Mouse (Mus musculus) limb, embryonic 11.5 days (tissue): ENCODE data around the gene Dad1. TPM values are rescaled to one million over a fixed set of nuclear protein-coding genes. Genes with fewer than 3 reads are reported as not detected.

ENCODE experiments used
- ATAC-seq: fragments of 200-750 bp; cut with Nextera tagmentation; 2 replicates; pipeline ENCODE4 v1.8.0; 2017; ENCODE audit warnings: low read depth; ENCODE audit not compliant: insufficient number of reproducible peaks, low FRiP score, low TSS enrichment
- DNase-seq: peaks from one replicate; pipeline ENCODE4 v3.0.0-alpha.2; 2015; ENCODE audit warnings: low spot score
- H3K27ac ChIP-seq: fragments of 300-500 bp; sonication (generic); replicated peaks from 2 replicates; pipeline ENCODE4 v1.5.1; 2014; ENCODE audit warnings: low read depth, mild to moderate bottlenecking, low read length
- H3K27me3 ChIP-seq: fragments of 300-500 bp; sonication (generic); 2 replicates; pipeline ENCODE4 v1.6.1; 2014; ENCODE audit warnings: mild to moderate bottlenecking, low read length, mixed read lengths; ENCODE audit not compliant: control insufficient read depth, insufficient read depth
- H3K36me3 ChIP-seq: fragments of 300-500 bp; sonication (generic); 2 replicates; pipeline ENCODE4 v1.6.1; 2014; ENCODE audit warnings: mild to moderate bottlenecking, low read length, moderate library complexity, mixed read lengths; ENCODE audit not compliant: control insufficient read depth, insufficient read depth
- H3K4me1 ChIP-seq: fragments of 300-500 bp; sonication (generic); 2 replicates; pipeline ENCODE4 v1.6.1; 2014; ENCODE audit warnings: low read length, mixed read lengths; ENCODE audit not compliant: control insufficient read depth, insufficient read depth
- H3K4me2 ChIP-seq: fragments of 300-500 bp; sonication (generic); 2 replicates; pipeline ENCODE4 v1.6.1; 2014; ENCODE audit warnings: low read depth, mild to moderate bottlenecking, moderate library complexity; ENCODE audit not compliant: severe bottlenecking
- H3K4me3 ChIP-seq: fragments of 300-500 bp; sonication (generic); 2 replicates; pipeline ENCODE4 v1.5.1; 2014; ENCODE audit warnings: low read depth, low read length
- H3K9ac ChIP-seq: fragments of 300-500 bp; sonication (generic); 2 replicates; pipeline ENCODE4 v1.6.1; 2014; ENCODE audit warnings: mild to moderate bottlenecking, low read length
- H3K9me3 ChIP-seq: fragments of 300-500 bp; sonication (generic); 2 replicates; pipeline ENCODE4 v1.6.1; 2016; ENCODE audit warnings: low read length; ENCODE audit not compliant: control insufficient read depth
- WGBS: fragments of 180-500 bp; shearing (Covaris S2); extraction: QIAGEN DNeasy Blood & Tissue Kit; methylation state at CpG from one replicate; pipeline ENCODE4 v1.1.7; 2014; 5-methylcytosine and 5-hydroxymethylcytosine counted together
- polyA plus RNA-seq: library from polyadenylated mRNA; unstranded; fragments of >200 nt; fragmentation: Nextera tagmentation; extraction: Ambion mirVana; gene quantifications from 2 replicates; pipeline ENCODE4 v1.2.1, GENCODE M21; 2014

The Dad1 gene
- polyA plus RNA-seq, 1 experiment from 2014 or later: 250 TPM

GRCm38 (mm10) chr14:54211755-54212154, 42.1 kb downstream of the Dad1 start:
- H3K4me2 ChIP-seq: no peak overlapping the region
- no peaks in the 10 kb centered on the region for H3K36me3 ChIP-seq
- H3K9ac ChIP-seq: no peak overlapping the region
- 88% methylated on average over 5 of the region's 5 CpGs for WGBS
- no peaks in the 10 kb centered on the region for H3K4me1 ChIP-seq
- DNase-seq (no peak), ATAC-seq (no peak)
- no peak overlapping the region for H3K27ac ChIP-seq
- no peaks in the 10 kb centered on the region for H3K9me3 ChIP-seq
- H3K27me3 ChIP-seq: no peaks in the 10 kb centered on the region
- H3K4me3 ChIP-seq: no peak overlapping the region

DNA sequence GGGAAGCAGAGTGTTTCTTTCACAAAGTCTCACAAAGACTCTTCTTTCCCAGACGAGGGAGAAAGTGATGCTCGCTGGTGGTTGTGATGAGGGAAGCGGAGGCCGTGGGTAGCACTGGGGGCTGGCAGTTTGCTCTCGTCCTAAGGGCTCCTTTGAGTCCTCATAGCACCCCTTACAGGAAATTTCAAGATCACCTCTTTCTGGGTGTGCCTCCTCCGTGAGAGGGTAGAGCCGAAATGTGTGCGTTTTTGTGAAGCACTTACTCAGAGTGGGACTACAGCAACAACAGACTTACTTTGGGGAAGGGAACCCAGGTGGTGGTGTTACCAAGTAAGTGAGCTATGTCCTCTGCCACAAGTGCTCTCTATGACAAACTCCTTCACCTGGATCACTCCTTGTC, 42.7 kb downstream of the Dad1 start:
- WGBS: 92% methylated on average over 8 of the region's 8 CpGs
- Histone ChIP-seq H3K36me3 (no peaks in the 10 kb centered on the region), H3K9me3 (no peaks in the 10 kb centered on the region), H3K9ac (no peak overlapping the region), H3K27me3 (no peaks in the 10 kb centered on the region), H3K27ac (no peak overlapping the region), H3K4me1 (no peaks in the 10 kb centered on the region), H3K4me2 (no peak overlapping the region), H3K4me3 (no peak overlapping the region)
- DNase-seq: no peak
- no peak for ATAC-seq

DNA sequence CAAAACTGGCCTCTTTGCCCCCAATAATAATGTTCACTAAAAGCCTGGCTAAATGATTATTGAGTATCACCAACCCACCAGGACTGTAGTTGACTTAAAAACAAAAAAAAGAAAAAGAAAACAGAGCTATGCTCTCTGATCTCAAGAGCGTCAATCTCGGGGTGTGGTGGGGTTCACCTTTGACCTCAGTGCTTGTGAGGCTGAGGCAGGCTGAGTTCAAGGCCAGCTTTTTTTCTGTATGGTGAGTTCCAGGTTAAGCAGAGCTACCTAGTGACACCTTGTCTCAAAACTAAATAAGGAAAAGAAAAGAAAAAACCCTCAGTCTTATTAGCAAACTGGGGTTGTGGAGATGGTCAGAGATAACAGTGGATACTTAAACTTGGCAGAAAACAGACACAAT, 43.5 kb downstream of the Dad1 start:
- no peaks in the 10 kb centered on the region for H3K36me3 ChIP-seq
- H3K27me3 ChIP-seq: no peaks in the 10 kb centered on the region
- no peak overlapping the region for H3K27ac ChIP-seq
- no peak overlapping the region for H3K9ac ChIP-seq
- no peak for DNase-seq
- no peak overlapping the region for H3K4me3 ChIP-seq
- no peaks in the 10 kb centered on the region for H3K4me1 ChIP-seq
- no peaks in the 10 kb centered on the region for H3K9me3 ChIP-seq
- ATAC-seq: no peak
- WGBS: 96% methylated on average over 2 of the region's 2 CpGs
- H3K4me2 ChIP-seq: no peak overlapping the region

GRCm38 (mm10) chr14:54209932-54210331, 44.0 kb downstream of the Dad1 start:
- no peak overlapping the region for H3K4me2 ChIP-seq
- H3K9ac ChIP-seq: no peak overlapping the region
- DNase-seq: no peak
- H3K4me3 ChIP-seq: no peak overlapping the region
- no peaks in the 10 kb centered on the region for H3K4me1 ChIP-seq
- no peak overlapping the region for H3K27ac ChIP-seq
- no peaks in the 10 kb centered on the region for H3K27me3 ChIP-seq
- 80% methylated on average over 5 of the region's 5 CpGs for WGBS
- no peak for ATAC-seq
- H3K36me3 ChIP-seq: no peaks in the 10 kb centered on the region
- no peaks in the 10 kb centered on the region for H3K9me3 ChIP-seq

GRCm38 (mm10) chr14:54208741-54209140, 45.2 kb downstream of the Dad1 start:
- H3K4me1 ChIP-seq: no peaks in the 10 kb centered on the region
- H3K4me3 ChIP-seq: no peak overlapping the region
- H3K9me3 ChIP-seq: no peaks in the 10 kb centered on the region
- ATAC-seq: no peak
- H3K27me3 ChIP-seq: no peaks in the 10 kb centered on the region
- H3K9ac ChIP-seq: no peak overlapping the region
- no peak overlapping the region for H3K27ac ChIP-seq
- DNase-seq: no peak
- WGBS: 75% methylated on average over 6 of the region's 6 CpGs
- H3K4me2 ChIP-seq: no peak overlapping the region
- H3K36me3 ChIP-seq: no peaks in the 10 kb centered on the region

DNA sequence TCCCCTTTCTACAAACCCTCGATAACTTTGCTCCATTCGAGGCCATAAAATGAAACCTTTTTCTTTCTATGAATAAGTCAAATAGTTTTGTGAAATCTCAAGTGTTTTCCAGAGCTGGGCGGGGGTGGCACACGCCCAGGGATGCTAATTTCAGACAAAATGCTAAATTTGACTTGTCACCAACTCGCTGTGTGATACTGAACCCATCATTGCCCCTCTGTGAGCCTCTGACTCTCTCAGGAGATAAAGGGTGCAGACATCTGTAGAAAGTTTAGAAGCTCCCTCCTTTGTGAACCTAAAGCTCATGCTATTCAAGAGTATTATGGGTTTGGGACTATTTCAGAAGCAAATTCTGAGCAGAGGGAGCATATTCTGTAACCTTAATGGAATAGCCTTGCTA, 46.0 kb downstream of the Dad1 start:
- no peaks in the 10 kb centered on the region for H3K9me3 ChIP-seq
- no peak overlapping the region for H3K9ac ChIP-seq
- 89% methylated on average over 5 of the region's 5 CpGs for WGBS
- H3K36me3 ChIP-seq: no peaks in the 10 kb centered on the region
- no peak for DNase-seq
- no peak for ATAC-seq
- H3K4me1 ChIP-seq: no peaks in the 10 kb centered on the region
- no peak overlapping the region for H3K4me3 ChIP-seq
- no peak overlapping the region for H3K4me2 ChIP-seq
- no peaks in the 10 kb centered on the region for H3K27me3 ChIP-seq
- no peak overlapping the region for H3K27ac ChIP-seq

DNA sequence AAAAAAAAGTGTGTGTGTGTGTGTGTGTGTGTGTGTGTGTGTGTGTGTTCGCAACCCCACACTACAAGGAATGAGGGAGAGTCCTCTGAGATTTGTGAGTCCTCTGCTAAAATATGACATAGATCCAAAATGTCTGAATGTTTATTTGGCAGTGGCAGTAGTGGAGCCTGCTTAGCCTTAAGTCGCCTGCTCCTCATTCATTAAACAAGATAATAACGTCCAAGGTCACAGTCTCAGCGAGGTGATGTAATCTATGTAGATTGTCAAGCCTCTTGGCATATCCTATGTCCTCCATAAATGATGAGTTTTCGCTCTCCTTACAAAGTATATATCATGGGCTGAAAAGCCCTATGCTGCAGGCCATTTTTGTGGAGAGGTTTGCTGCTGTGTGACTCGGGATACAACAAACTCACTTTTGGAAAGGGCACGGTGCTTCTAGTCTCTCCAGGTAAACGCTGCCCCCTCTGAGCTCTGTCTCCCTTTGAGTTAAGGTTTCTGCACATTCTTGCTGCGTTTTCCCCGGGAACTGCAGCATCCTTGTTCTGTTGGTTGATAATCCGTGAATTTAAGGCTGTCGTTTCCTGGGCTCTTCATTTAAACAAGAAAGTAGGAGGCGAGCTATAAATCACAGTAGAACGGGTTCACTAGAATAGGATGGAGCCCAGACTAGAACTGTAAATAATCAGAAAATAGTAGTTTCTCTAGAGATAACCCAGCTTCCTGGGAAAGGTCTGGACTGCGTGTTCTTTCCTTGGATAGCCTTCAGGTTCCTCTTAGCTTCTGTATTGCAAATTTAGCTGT, 47.0 kb downstream of the Dad1 start:
- Histone ChIP-seq H3K27me3 (no peaks in the 10 kb centered on the region), H3K9ac (no peak overlapping the region), H3K9me3 (no peaks in the 10 kb centered on the region), H3K27ac (no peak overlapping the region), H3K36me3 (no peaks in the 10 kb centered on the region), H3K4me3 (no peak overlapping the region), H3K4me2 (no peak overlapping the region), H3K4me1 (no peaks in the 10 kb centered on the region)
- WGBS: 50% methylated on average over 15 of the region's 15 CpGs
- no peak for ATAC-seq
- no peak for DNase-seq

DNA sequence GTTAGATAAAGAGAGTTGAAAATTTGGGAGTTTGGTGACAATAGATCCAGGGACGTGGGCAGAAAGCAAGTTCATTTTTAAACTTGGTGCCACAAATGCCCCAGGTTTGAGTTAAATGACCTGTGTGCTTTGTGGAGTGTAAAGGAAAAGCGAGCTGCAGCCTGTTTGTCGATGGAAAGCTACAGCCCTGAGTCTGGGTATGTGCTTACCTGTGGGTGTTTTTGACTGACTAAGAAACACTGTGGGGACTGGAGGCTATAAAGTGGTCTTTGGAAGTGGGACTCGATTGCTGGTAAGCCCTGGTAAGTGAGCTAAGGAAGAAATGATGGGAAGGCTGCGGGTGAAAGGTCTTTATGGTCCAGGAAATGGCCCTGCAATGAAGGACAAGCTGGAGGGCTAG, 47.6 kb downstream of the Dad1 start:
- Histone ChIP-seq H3K27ac (no peak overlapping the region), H3K9ac (no peak overlapping the region), H3K27me3 (no peaks in the 10 kb centered on the region), H3K36me3 (no peaks in the 10 kb centered on the region), H3K9me3 (no peaks in the 10 kb centered on the region), H3K4me1 (no peaks in the 10 kb centered on the region), H3K4me2 (no peak overlapping the region), H3K4me3 (no peak overlapping the region)
- 62% methylated on average over 5 of the region's 5 CpGs for WGBS
- DNase-seq (no peak), ATAC-seq (no peak)

- no peaks in the 10 kb centered on the region for H3K36me3 ChIP-seq
- DNase-seq (no peak), ATAC-seq (no peak)
- no peak overlapping the region for H3K4me2 ChIP-seq
- no peaks in the 10 kb centered on the region for H3K4me1 ChIP-seq
- no peaks in the 10 kb centered on the region for H3K9me3 ChIP-seq
- H3K9ac ChIP-seq: no peak overlapping the region
- no peak overlapping the region for H3K27ac ChIP-seq
- H3K27me3 ChIP-seq: no peaks in the 10 kb centered on the region
- 31% methylated on average over 6 of the region's 6 CpGs for WGBS
- no peak overlapping the region for H3K4me3 ChIP-seq
Observed at GRCm38 (mm10) chr14:54205904-54206303, 48.0 kb downstream of the Dad1 start.
